Mouse (Mus musculus) liver, embryonic 12.5 days (tissue): ENCODE data around the gene Tet3. TPM values are rescaled to one million over a fixed set of nuclear protein-coding genes. Genes with fewer than 3 reads are reported as not detected.

Experiments
- ATAC-seq: fragments of 200-750 bp; cut with Nextera tagmentation; 2 replicates; pipeline ENCODE4 v1.8.0; 2017; ENCODE audit warnings: moderate number of reproducible peaks, mild to moderate bottlenecking, moderate library complexity
- H3K27ac ChIP-seq: fragments of 300-500 bp; sonication (generic); 2 replicates; pipeline ENCODE4 v1.5.1; 2016; ENCODE audit warnings: mild to moderate bottlenecking
- H3K27me3 ChIP-seq: fragments of 300-500 bp; sonication (generic); replicated peaks from 2 replicates; pipeline ENCODE4 v1.6.1; 2016; ENCODE audit warnings: mild to moderate bottlenecking, moderate library complexity
- H3K36me3 ChIP-seq: fragments of 300-500 bp; sonication (generic); 2 replicates; pipeline ENCODE4 v1.6.1; 2016; ENCODE audit warnings: mild to moderate bottlenecking, moderate library complexity
- H3K4me1 ChIP-seq: fragments of 300-500 bp; sonication (generic); 2 replicates; pipeline ENCODE4 v1.6.1; 2016
- H3K4me2 ChIP-seq: fragments of 300-500 bp; sonication (generic); 2 replicates; pipeline ENCODE4 v1.6.1; 2016; ENCODE audit warnings: mild to moderate bottlenecking, moderate library complexity
- H3K4me3 ChIP-seq: fragments of 300-500 bp; sonication (generic); 2 replicates; pipeline ENCODE4 v1.5.1; 2016; ENCODE audit warnings: mild to moderate bottlenecking, moderate library complexity
- H3K9ac ChIP-seq: fragments of 300-500 bp; sonication (generic); 2 replicates; pipeline ENCODE4 v1.6.1; 2016; ENCODE audit warnings: mild to moderate bottlenecking, moderate library complexity
- H3K9me3 ChIP-seq: fragments of 300-500 bp; sonication (generic); replicated peaks from 2 replicates; pipeline ENCODE4 v1.6.1; 2016; ENCODE audit warnings: mild to moderate bottlenecking, moderate library complexity
- WGBS: fragments of 180-500 bp; shearing (Covaris S2); methylation state at CpG from one replicate; pipeline ENCODE4 v1.1.7; 2016; ENCODE audit not compliant: insufficient replicate concordance; 5-methylcytosine and 5-hydroxymethylcytosine counted together
- polyA plus RNA-seq: library from polyadenylated mRNA; unstranded; fragments of >200 nt; fragmentation: Nextera tagmentation; extraction: Ambion mirVana; gene quantifications from 2 replicates; pipeline ENCODE4 v1.2.1, GENCODE M21; 2016

Tet3 gene
- polyA plus RNA-seq, 1 experiment from 2014 or later, result 12.1 TPM

GRCm38 (mm10) chr6:83473240-83473639 lies 14.4 kb upstream of the Tet3 start:
- 69% methylated on average over 9 of the region's 9 CpGs for WGBS
- Histone ChIP-seq H3K9ac (no peak overlapping the region), H3K27ac (no peak overlapping the region), H3K36me3 (no peaks in the 10 kb centered on the region), H3K27me3 (0 out of 2 replicates have a peak, but pooled peaks cover 7% of the 10 kb centered on the region), H3K4me3 (no peak overlapping the region), H3K9me3 (no peaks in the 10 kb centered on the region), H3K4me2 (no peak overlapping the region), H3K4me1 (no peaks in the 10 kb centered on the region; the same call in 1 of the 2 replicates)
- no peak for ATAC-seq

GRCm38 (mm10) chr6:83471739-83472138 lies 12.9 kb upstream of the Tet3 start:
- Histone ChIP-seq H3K27me3 (0 out of 2 replicates have a peak, but pooled peaks cover 7% of the 10 kb centered on the region), H3K4me3 (no peak overlapping the region), H3K4me2 (no peak overlapping the region), H3K27ac (no peak overlapping the region), H3K9ac (no peak overlapping the region), H3K9me3 (no peaks in the 10 kb centered on the region), H3K36me3 (no peaks in the 10 kb centered on the region), H3K4me1 (no peaks in the 10 kb centered on the region; the same call in 1 of the 2 replicates)
- ATAC-seq, result no peak
- WGBS, result 81% methylated on average over 7 of the region's 7 CpGs

GRCm38 (mm10) chr6:83464011-83464410 lies 5.1 kb upstream of the Tet3 start:
- no peak overlapping the region for H3K4me2 ChIP-seq
- no peaks in the 10 kb centered on the region for H3K9me3 ChIP-seq
- no peak overlapping the region for H3K27ac ChIP-seq
- H3K9ac ChIP-seq, result no peak overlapping the region
- H3K4me3 ChIP-seq, result no peak overlapping the region
- peaks cover 17% of the 10 kb centered on the region for H3K4me1 ChIP-seq
- H3K36me3 ChIP-seq, result no peaks in the 10 kb centered on the region
- no peaks in the 10 kb centered on the region for H3K27me3 ChIP-seq
- no peak for ATAC-seq

- peaks cover 10% of the 10 kb centered on the region; the same call in 1 of the 2 replicates for H3K36me3 ChIP-seq
- peak overlapping the region; percentile 90 for H3K9ac ChIP-seq
- H3K4me3 ChIP-seq, result peak overlapping the region; percentile 81
- no peaks in the 10 kb centered on the region for H3K9me3 ChIP-seq
- peak; percentile 40 for ATAC-seq
- peaks cover 81% of the 10 kb centered on the region for H3K4me1 ChIP-seq
- peak overlapping the region; percentile 91 for H3K27ac ChIP-seq
- peaks cover 18% of the 10 kb centered on the region for H3K27me3 ChIP-seq
- H3K4me2 ChIP-seq, result peak overlapping the region; percentile 99
- WGBS, result 3% methylated on average over 32 of the region's 33 CpGs
These were observed 1.7 kb downstream of the Tet3 start for GRCm38 (mm10) chr6:83456984-83457810.

GRCm38 (mm10) chr6:83456131-83456983 lies 2.5 kb downstream of the Tet3 start:
- Histone ChIP-seq H3K27me3 (peaks cover 18% of the 10 kb centered on the region), H3K27ac (peak overlapping the region; percentile 91), H3K9ac (peak overlapping the region; percentile 90), H3K36me3 (peaks cover 15% of the 10 kb centered on the region), H3K9me3 (no peaks in the 10 kb centered on the region), H3K4me2 (peak overlapping the region; percentile 99), H3K4me1 (peaks cover 89% of the 10 kb centered on the region), H3K4me3 (peak overlapping the region; percentile 81)
- under 1% methylated on average over 49 of the region's 105 CpGs for WGBS
- peak; percentile 73 for ATAC-seq

- Histone ChIP-seq H3K4me1 (peaks cover 95% of the 10 kb centered on the region), H3K36me3 (peaks cover 15% of the 10 kb centered on the region), H3K27ac (peak overlapping the region; percentile 91), H3K4me2 (peak overlapping the region; percentile 99), H3K9ac (peak overlapping the region; percentile 90), H3K27me3 (peaks cover 18% of the 10 kb centered on the region), H3K9me3 (no peaks in the 10 kb centered on the region), H3K4me3 (peak overlapping the region; percentile 81)
- WGBS, result under 1% methylated on average over 26 of the region's 41 CpGs
- peak; percentile 19 for ATAC-seq
These were observed 3.4 kb downstream of the Tet3 start for GRCm38 (mm10) chr6:83455328-83456130.

GRCm38 (mm10) chr6:83453706-83454105 lies 5.2 kb downstream of the Tet3 start:
- H3K4me1 ChIP-seq, result peaks cover 95% of the 10 kb centered on the region
- ATAC-seq, result no peak
- peak overlapping the region; percentile 9; the same call in 1 of the 2 replicates for H3K9ac ChIP-seq
- peaks cover 18% of the 10 kb centered on the region for H3K27me3 ChIP-seq
- H3K36me3 ChIP-seq, result peaks cover 22% of the 10 kb centered on the region
- peak overlapping the region; percentile 59 for H3K27ac ChIP-seq
- 35% methylated on average over 11 of the region's 11 CpGs for WGBS
- no peaks in the 10 kb centered on the region for H3K9me3 ChIP-seq
- peak overlapping the region; percentile 81 for H3K4me3 ChIP-seq
- peak overlapping the region; percentile 99 for H3K4me2 ChIP-seq

GRCm38 (mm10) chr6:83450451-83451303 lies 8.2 kb downstream of the Tet3 start:
- Histone ChIP-seq H3K9me3 (no peaks in the 10 kb centered on the region), H3K27me3 (no peaks in the 10 kb centered on the region), H3K4me1 (peaks cover 99% of the 10 kb centered on the region), H3K36me3 (peaks cover 45% of the 10 kb centered on the region), H3K9ac (peak overlapping the region; percentile 55), H3K4me2 (peak overlapping the region; percentile 54), H3K4me3 (peak overlapping the region; percentile 24), H3K27ac (peak overlapping the region; percentile 79)
- WGBS, result 27% methylated on average over 9 of the region's 9 CpGs
- ATAC-seq, result peak; percentile 30; the same call in 1 of the 2 replicates

GRCm38 (mm10) chr6:83449440-83449839 lies 9.4 kb downstream of the Tet3 start:
- Histone ChIP-seq H3K4me3 (no peak overlapping the region), H3K36me3 (peaks cover 51% of the 10 kb centered on the region), H3K27ac (peak overlapping the region; percentile 79), H3K9me3 (no peaks in the 10 kb centered on the region), H3K27me3 (no peaks in the 10 kb centered on the region), H3K4me2 (peak overlapping the region; percentile 54), H3K4me1 (peaks cover 99% of the 10 kb centered on the region), H3K9ac (peak overlapping the region; percentile 23; the same call in 1 of the 2 replicates)
- no peak for ATAC-seq
- WGBS, result 14% methylated on average over 3 of the region's 3 CpGs

- no peak overlapping the region for H3K4me3 ChIP-seq
- no peaks in the 10 kb centered on the region for H3K9me3 ChIP-seq
- H3K4me2 ChIP-seq, result peak overlapping the region; percentile 54; the same call in 1 of the 2 replicates
- no peak for ATAC-seq
- 45% methylated on average over 4 of the region's 4 CpGs for WGBS
- H3K4me1 ChIP-seq, result peaks cover 99% of the 10 kb centered on the region
- peaks cover 49% of the 10 kb centered on the region for H3K36me3 ChIP-seq
- H3K9ac ChIP-seq, result peak overlapping the region; percentile 23; the same call in 1 of the 2 replicates
- H3K27ac ChIP-seq, result peak overlapping the region; percentile 79
- H3K27me3 ChIP-seq, result no peaks in the 10 kb centered on the region
These were observed 10.0 kb downstream of the Tet3 start for GRCm38 (mm10) chr6:83448911-83449310.
